Mouse (Mus musculus) embryonic facial prominence, embryonic 10.5 days (tissue): ENCODE results near the gene Il1rl2. TPM values are rescaled to one million over a fixed set of nuclear protein-coding genes. Genes with fewer than 3 reads are reported as not detected.

ENCODE experiments used
- DNase-seq: peaks from one replicate; pipeline ENCODE4 v3.0.0-alpha.2; 2017; ENCODE audit warnings: low spot score
- H3K27ac ChIP-seq: fragments of 300-500 bp; sonication (generic); replicated peaks from 2 replicates; pipeline ENCODE4 v1.5.1; 2016; ENCODE audit warnings: mild to moderate bottlenecking
- H3K27me3 ChIP-seq: fragments of 300-500 bp; sonication (generic); replicated peaks from 2 replicates; pipeline ENCODE4 v1.6.1; 2016; ENCODE audit warnings: low read depth, mild to moderate bottlenecking; ENCODE audit not compliant: poor library complexity, severe bottlenecking
- H3K36me3 ChIP-seq: fragments of 300-500 bp; sonication (generic); replicated peaks from 2 replicates; pipeline ENCODE4 v1.6.1; 2016; ENCODE audit warnings: mild to moderate bottlenecking, moderate library complexity
- H3K4me1 ChIP-seq: fragments of 300-500 bp; sonication (generic); 2 replicates; pipeline ENCODE4 v1.6.1; 2016
- H3K4me3 ChIP-seq: fragments of 300-500 bp; sonication (generic); 2 replicates; pipeline ENCODE4 v1.5.1; 2016; ENCODE audit warnings: mild to moderate bottlenecking, moderate library complexity
- H3K9me3 ChIP-seq: fragments of 300-500 bp; sonication (generic); 2 replicates; pipeline ENCODE4 v1.6.1; 2016; ENCODE audit warnings: mild to moderate bottlenecking
- WGBS: fragments of 180-500 bp; shearing (Covaris S2); methylation state at CpG from one replicate; pipeline ENCODE4 v1.1.7; 2016; 5-methylcytosine and 5-hydroxymethylcytosine counted together
- polyA plus RNA-seq: library from polyadenylated mRNA; unstranded; fragments of >200 nt; fragmentation: Nextera tagmentation; extraction: Ambion mirVana; gene quantifications from 2 replicates; pipeline ENCODE4 v1.2.1, GENCODE M21; 2016

Il1rl2 gene
- 1.8 and 2.1 TPM in 2 replicates for polyA plus RNA-seq

GRCm38 (mm10) chr1:40324457-40324856 lies at the start of gene Il1rl2:
Gene Il1rl2 (plus strand): TSS chr1:40324610.
- peak; percentile 47 for DNase-seq
- WGBS: 23% methylated on average over 6 of the region's 6 CpGs
- H3K27me3 ChIP-seq: peaks cover 49% of the 10 kb centered on the region

GRCm38 (mm10) chr1:40275285-40276013 lies 49.0 kb upstream of the Il1rl2 start:
- no peak for DNase-seq
- Histone ChIP-seq H3K4me3 (no peak overlapping the region), H3K36me3 (no peaks in the 10 kb centered on the region), H3K4me1 (0 out of 2 replicates have a peak, but pooled peaks cover 3% of the 10 kb centered on the region), H3K27ac (no peak overlapping the region), H3K9me3 (no peaks in the 10 kb centered on the region), H3K27me3 (no peaks in the 10 kb centered on the region)
- 77% methylated on average over 10 of the region's 10 CpGs for WGBS

More at GRCm38 (mm10) chr1:40324457-40324856, at the start of gene Il1rl2:
- Histone ChIP-seq H3K4me1 (peaks cover 29% of the 10 kb centered on the region), H3K36me3 (no peaks in the 10 kb centered on the region), H3K27ac (peak within 1 kb of the TSS; percentile 53), H3K9me3 (no peaks in the 10 kb centered on the region), H3K4me3 (peak within 1 kb of the TSS; percentile 52)

- no peaks in the 10 kb centered on the region for H3K27me3 ChIP-seq
- no peaks in the 10 kb centered on the region for H3K9me3 ChIP-seq
- DNase-seq: no peak
- no peak overlapping the region for H3K27ac ChIP-seq
- 0 out of 2 replicates have a peak, but pooled peaks cover 3% of the 10 kb centered on the region for H3K4me1 ChIP-seq
- H3K4me3 ChIP-seq: no peak overlapping the region
- WGBS: 93% methylated on average over 4 of the region's 4 CpGs
- no peaks in the 10 kb centered on the region for H3K36me3 ChIP-seq
Measured at GRCm38 (mm10) chr1:40277944-40278343, 46.5 kb upstream of the Il1rl2 start.

GRCm38 (mm10) chr1:40278720-40279119 lies 45.7 kb upstream of the Il1rl2 start:
- no peaks in the 10 kb centered on the region for H3K36me3 ChIP-seq
- no peak for DNase-seq
- 0 out of 2 replicates have a peak, but pooled peaks cover 3% of the 10 kb centered on the region for H3K4me1 ChIP-seq
- no peaks in the 10 kb centered on the region for H3K9me3 ChIP-seq
- H3K27me3 ChIP-seq: no peaks in the 10 kb centered on the region
- H3K27ac ChIP-seq: no peak overlapping the region
- 84% methylated on average over 2 of the region's 2 CpGs for WGBS
- no peak overlapping the region for H3K4me3 ChIP-seq

- Histone ChIP-seq H3K4me3 (no peak overlapping the region), H3K36me3 (no peaks in the 10 kb centered on the region), H3K27ac (no peak overlapping the region), H3K4me1 (0 out of 2 replicates have a peak, but pooled peaks cover 3% of the 10 kb centered on the region), H3K27me3 (no peaks in the 10 kb centered on the region), H3K9me3 (no peaks in the 10 kb centered on the region)
- DNase-seq: no peak
- WGBS: 83% methylated on average over 11 of the region's 11 CpGs
Measured at GRCm38 (mm10) chr1:40279182-40279743, 45.1 kb upstream of the Il1rl2 start.

- Histone ChIP-seq H3K4me3 (no peak overlapping the region), H3K4me1 (no peaks in the 10 kb centered on the region), H3K9me3 (no peaks in the 10 kb centered on the region), H3K27me3 (no peaks in the 10 kb centered on the region), H3K36me3 (no peaks in the 10 kb centered on the region), H3K27ac (no peak overlapping the region)
- WGBS: 76% methylated on average over 4 of the region's 4 CpGs
- DNase-seq: no peak
Measured at GRCm38 (mm10) chr1:40281950-40282349, 42.5 kb upstream of the Il1rl2 start.

GRCm38 (mm10) chr1:40282394-40282793 lies 42.0 kb upstream of the Il1rl2 start:
- Histone ChIP-seq H3K4me1 (no peaks in the 10 kb centered on the region), H3K27me3 (no peaks in the 10 kb centered on the region), H3K36me3 (no peaks in the 10 kb centered on the region), H3K27ac (no peak overlapping the region), H3K9me3 (no peaks in the 10 kb centered on the region), H3K4me3 (no peak overlapping the region)
- DNase-seq: no peak
- 85% methylated on average over 3 of the region's 3 CpGs for WGBS

- DNase-seq: no peak
- no peaks in the 10 kb centered on the region for H3K27me3 ChIP-seq
- H3K9me3 ChIP-seq: no peaks in the 10 kb centered on the region
- no peaks in the 10 kb centered on the region for H3K4me1 ChIP-seq
- no peak overlapping the region for H3K27ac ChIP-seq
- 85% methylated on average over 5 of the region's 5 CpGs for WGBS
- no peak overlapping the region for H3K4me3 ChIP-seq
- H3K36me3 ChIP-seq: no peaks in the 10 kb centered on the region
Measured at GRCm38 (mm10) chr1:40283995-40284394, 40.4 kb upstream of the Il1rl2 start.

GRCm38 (mm10) chr1:40290489-40291255 lies 33.7 kb upstream of the Il1rl2 start:
- WGBS: 67% methylated on average over 12 of the region's 12 CpGs
- H3K27ac ChIP-seq: no peak overlapping the region
- DNase-seq: no peak
- no peak overlapping the region for H3K4me3 ChIP-seq
- H3K36me3 ChIP-seq: no peaks in the 10 kb centered on the region
- H3K9me3 ChIP-seq: no peaks in the 10 kb centered on the region
- no peaks in the 10 kb centered on the region for H3K4me1 ChIP-seq
- no peaks in the 10 kb centered on the region for H3K27me3 ChIP-seq

- Histone ChIP-seq H3K36me3 (no peaks in the 10 kb centered on the region), H3K27me3 (no peaks in the 10 kb centered on the region), H3K4me1 (no peaks in the 10 kb centered on the region), H3K4me3 (no peak overlapping the region), H3K27ac (no peak overlapping the region), H3K9me3 (no peaks in the 10 kb centered on the region)
- 92% methylated on average over 2 of the region's 2 CpGs for WGBS
- DNase-seq: no peak
Measured at GRCm38 (mm10) chr1:40292231-40292630, 32.2 kb upstream of the Il1rl2 start.

GRCm38 (mm10) chr1:40293891-40294290 lies 30.5 kb upstream of the Il1rl2 start:
- H3K9me3 ChIP-seq: no peaks in the 10 kb centered on the region
- no peaks in the 10 kb centered on the region for H3K4me1 ChIP-seq
- H3K36me3 ChIP-seq: no peaks in the 10 kb centered on the region
- H3K27ac ChIP-seq: no peak overlapping the region
- 94% methylated on average over 7 of the region's 7 CpGs for WGBS
- no peaks in the 10 kb centered on the region for H3K27me3 ChIP-seq
- peak; percentile 21 for DNase-seq
- H3K4me3 ChIP-seq: no peak overlapping the region

GRCm38 (mm10) chr1:40294824-40295223 lies 29.6 kb upstream of the Il1rl2 start:
- DNase-seq: no peak
- 89% methylated on average over 9 of the region's 9 CpGs for WGBS
- Histone ChIP-seq H3K27me3 (no peaks in the 10 kb centered on the region), H3K9me3 (no peaks in the 10 kb centered on the region), H3K36me3 (no peaks in the 10 kb centered on the region), H3K4me1 (no peaks in the 10 kb centered on the region), H3K27ac (no peak overlapping the region), H3K4me3 (no peak overlapping the region)
